Mouse (Mus musculus) macrophage (primary cell): ENCODE results near the gene S100a7a. TPM values are rescaled to one million over a fixed set of nuclear protein-coding genes. Genes with fewer than 3 reads are reported as not detected.

Source experiments
- H3K27ac ChIP-seq: fragments of 350-480 bp; formaldehyde crosslinking; 2 replicates; pipeline ENCODE4 v1.9.0; 2021
- H3K36me3 ChIP-seq: fragments of 350-480 bp; formaldehyde crosslinking; 2 replicates; pipeline ENCODE4 v1.9.0; 2021; ENCODE audit errors: inconsistent target
- H3K4me3 ChIP-seq: fragments of 350-480 bp; formaldehyde crosslinking; 2 replicates; pipeline ENCODE4 v1.9.0; 2021; ENCODE audit errors: inconsistent target
- H3K79me2 ChIP-seq: fragments of 350-480 bp; formaldehyde crosslinking; 2 replicates; pipeline ENCODE4 v1.9.0; 2021; ENCODE audit errors: inconsistent target
- WGBS: methylation state at CpG from one replicate; pipeline ENCODE4 v1.1.7; 2026; ENCODE audit warnings: inconsistent platforms; ENCODE audit not compliant: missing documents; 5-methylcytosine and 5-hydroxymethylcytosine counted together
- polyA plus RNA-seq: library from polyadenylated mRNA; stranded (reverse); fragments of 250-400 nt; gene quantifications from 3 replicates; pipeline ENCODE4 v1.2.4, GENCODE M21; 2018; ENCODE audit warnings: inconsistent platforms

The S100a7a gene
- polyA plus RNA-seq, 1 experiment from 2014 or later: not detected

- no peak overlapping the region for H3K4me3 ChIP-seq
- peaks cover 39% of the 10 kb centered on the region for H3K79me2 ChIP-seq
- no peak overlapping the region for H3K27ac ChIP-seq
- WGBS: 89% methylated on average over 1 of the region's 1 CpGs
- no peaks in the 10 kb centered on the region for H3K36me3 ChIP-seq
These were observed 37.9 kb upstream of the S100a7a start for GRCm38 (mm10) chr3:90615911-90616310.

- WGBS: 11% methylated on average over 1 of the region's 1 CpGs
- H3K79me2 ChIP-seq: peaks cover 39% of the 10 kb centered on the region
- no peak overlapping the region for H3K27ac ChIP-seq
- H3K4me3 ChIP-seq: no peak overlapping the region
- no peaks in the 10 kb centered on the region for H3K36me3 ChIP-seq
These were observed 36.2 kb upstream of the S100a7a start for GRCm38 (mm10) chr3:90617586-90617985.

- Histone ChIP-seq H3K4me3 (no peak overlapping the region), H3K79me2 (peaks cover under 1% of the 10 kb centered on the region; the same call in 1 of the 2 replicates), H3K36me3 (no peaks in the 10 kb centered on the region), H3K27ac (no peak overlapping the region)
- WGBS: 40% methylated on average over 7 of the region's 7 CpGs
These were observed 32.3 kb upstream of the S100a7a start for GRCm38 (mm10) chr3:90621552-90621951.

GRCm38 (mm10) chr3:90623435-90624071 is 30.3 kb upstream of the S100a7a start:
- no peak overlapping the region for H3K4me3 ChIP-seq
- WGBS: 55% methylated on average over 2 of the region's 2 CpGs
- H3K36me3 ChIP-seq: no peaks in the 10 kb centered on the region
- H3K79me2 ChIP-seq: no peaks in the 10 kb centered on the region
- H3K27ac ChIP-seq: no peak overlapping the region

GRCm38 (mm10) chr3:90625496-90625895 is 28.3 kb upstream of the S100a7a start:
- Histone ChIP-seq H3K36me3 (no peaks in the 10 kb centered on the region), H3K4me3 (no peak overlapping the region), H3K79me2 (no peaks in the 10 kb centered on the region), H3K27ac (no peak overlapping the region)
- 92% methylated on average over 5 of the region's 5 CpGs for WGBS

- Histone ChIP-seq H3K79me2 (no peaks in the 10 kb centered on the region), H3K27ac (no peak overlapping the region), H3K36me3 (no peaks in the 10 kb centered on the region), H3K4me3 (no peak overlapping the region)
- WGBS: 86% methylated on average over 9 of the region's 9 CpGs
These were observed 27.4 kb upstream of the S100a7a start for GRCm38 (mm10) chr3:90626266-90627021.

GRCm38 (mm10) chr3:90627366-90627765 is 26.5 kb upstream of the S100a7a start:
- H3K4me3 ChIP-seq: no peak overlapping the region
- H3K79me2 ChIP-seq: no peaks in the 10 kb centered on the region
- H3K36me3 ChIP-seq: no peaks in the 10 kb centered on the region
- no peak overlapping the region for H3K27ac ChIP-seq
- 58% methylated on average over 5 of the region's 5 CpGs for WGBS

- Histone ChIP-seq H3K27ac (no peak overlapping the region), H3K4me3 (no peak overlapping the region), H3K79me2 (no peaks in the 10 kb centered on the region), H3K36me3 (no peaks in the 10 kb centered on the region)
- 83% methylated on average over 4 of the region's 4 CpGs for WGBS
These were observed 26.0 kb upstream of the S100a7a start for GRCm38 (mm10) chr3:90627807-90628206.

GRCm38 (mm10) chr3:90629298-90629697 is 24.5 kb upstream of the S100a7a start:
- no peak overlapping the region for H3K4me3 ChIP-seq
- H3K36me3 ChIP-seq: no peaks in the 10 kb centered on the region
- H3K79me2 ChIP-seq: no peaks in the 10 kb centered on the region
- WGBS: 94% methylated on average over 2 of the region's 2 CpGs
- H3K27ac ChIP-seq: no peak overlapping the region

GRCm38 (mm10) chr3:90631984-90632383 is 21.8 kb upstream of the S100a7a start:
- WGBS: 56% methylated on average over 2 of the region's 2 CpGs
- H3K27ac ChIP-seq: no peak overlapping the region
- H3K4me3 ChIP-seq: no peak overlapping the region
- H3K36me3 ChIP-seq: no peaks in the 10 kb centered on the region
- H3K79me2 ChIP-seq: no peaks in the 10 kb centered on the region

- Histone ChIP-seq H3K4me3 (no peak overlapping the region), H3K79me2 (no peaks in the 10 kb centered on the region), H3K36me3 (no peaks in the 10 kb centered on the region), H3K27ac (no peak overlapping the region)
- WGBS: 70% methylated on average over 1 of the region's 1 CpGs
These were observed 15.1 kb upstream of the S100a7a start for GRCm38 (mm10) chr3:90638511-90639275.

- H3K36me3 ChIP-seq: no peaks in the 10 kb centered on the region
- H3K27ac ChIP-seq: no peak overlapping the region
- no peaks in the 10 kb centered on the region for H3K79me2 ChIP-seq
- 64% methylated on average over 7 of the region's 7 CpGs for WGBS
- no peak overlapping the region for H3K4me3 ChIP-seq
These were observed 14.2 kb upstream of the S100a7a start for GRCm38 (mm10) chr3:90639511-90640154.

- H3K79me2 ChIP-seq: no peaks in the 10 kb centered on the region
- no peaks in the 10 kb centered on the region for H3K36me3 ChIP-seq
- 76% methylated on average over 7 of the region's 7 CpGs for WGBS
- H3K27ac ChIP-seq: no peak overlapping the region
- no peak overlapping the region for H3K4me3 ChIP-seq
These were observed 12.8 kb upstream of the S100a7a start for GRCm38 (mm10) chr3:90640981-90641380.

GRCm38 (mm10) chr3:90644220-90644619 is 9.6 kb upstream of the S100a7a start:
- Histone ChIP-seq H3K4me3 (no peak overlapping the region), H3K79me2 (no peaks in the 10 kb centered on the region), H3K27ac (no peak overlapping the region), H3K36me3 (no peaks in the 10 kb centered on the region)
- 36% methylated on average over 3 of the region's 3 CpGs for WGBS
